Mouse (Mus musculus) NIH3T3 (cell line): ENCODE measurements around the gene C1s2.
"Not testable (repeated sequence)": the region's sequence is repeated elsewhere in the genome, so short reads cannot be mapped to it uniquely, and the experiment has no call there.

Experiments used
- DNase-seq: peaks from one replicate; pipeline ENCODE4 v3.0.0-alpha.2; 2012; ENCODE audit warnings: low read depth

Gene C1s2

DNA sequence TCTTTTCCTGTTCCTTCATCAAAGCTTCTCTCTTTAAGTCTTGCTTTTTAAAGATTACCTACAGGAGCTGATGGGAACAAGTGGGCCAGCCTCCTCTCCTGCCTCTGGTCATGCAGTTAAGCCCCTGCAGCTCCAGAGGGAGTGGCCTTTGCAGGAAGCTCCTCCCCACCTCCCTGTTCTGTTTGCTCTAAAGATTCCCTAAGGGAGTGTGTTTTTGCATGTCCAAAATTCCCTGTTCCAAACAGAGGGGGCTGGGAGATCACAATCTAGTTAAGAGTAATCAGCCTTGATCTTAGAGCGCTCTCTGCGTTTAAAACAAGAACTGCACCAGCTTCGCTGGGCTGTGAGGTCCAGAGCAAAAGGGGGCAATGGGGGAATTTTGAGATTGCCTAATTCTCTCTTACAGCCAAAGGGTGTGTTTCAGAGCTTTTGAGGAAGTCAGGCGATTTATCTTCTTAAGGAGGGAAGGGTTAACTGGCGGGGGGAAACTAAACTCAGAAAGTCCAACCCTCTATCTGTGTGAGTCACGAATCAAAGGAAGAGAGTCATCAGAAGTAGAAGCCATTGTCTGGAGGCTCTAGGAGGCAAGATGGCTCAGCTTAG lies 1.1 kb upstream of the C1s2 start:
- peak; percentile 49 for DNase-seq

DNA sequence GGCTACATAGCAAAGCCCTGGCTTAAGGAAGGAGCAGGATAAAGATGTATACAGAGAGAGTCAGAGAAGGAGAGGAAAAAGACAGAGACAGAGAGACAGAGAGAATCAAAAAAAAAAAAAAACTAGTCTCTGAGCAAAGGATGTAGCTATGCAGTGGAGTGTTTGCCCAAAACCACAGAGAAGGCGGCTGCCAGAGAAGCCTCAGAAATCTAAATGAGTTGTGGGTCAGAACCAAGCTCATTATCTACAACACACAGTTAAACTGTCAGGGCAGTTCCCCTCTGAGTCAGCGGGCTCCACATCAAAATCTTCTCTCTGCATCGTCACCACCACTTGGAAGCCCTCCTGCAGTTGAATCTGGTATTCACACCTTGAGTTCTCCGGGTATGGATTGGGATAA lies 5.1 kb downstream of the C1s2 start:
- DNase-seq, result peak; percentile 61

DNA sequence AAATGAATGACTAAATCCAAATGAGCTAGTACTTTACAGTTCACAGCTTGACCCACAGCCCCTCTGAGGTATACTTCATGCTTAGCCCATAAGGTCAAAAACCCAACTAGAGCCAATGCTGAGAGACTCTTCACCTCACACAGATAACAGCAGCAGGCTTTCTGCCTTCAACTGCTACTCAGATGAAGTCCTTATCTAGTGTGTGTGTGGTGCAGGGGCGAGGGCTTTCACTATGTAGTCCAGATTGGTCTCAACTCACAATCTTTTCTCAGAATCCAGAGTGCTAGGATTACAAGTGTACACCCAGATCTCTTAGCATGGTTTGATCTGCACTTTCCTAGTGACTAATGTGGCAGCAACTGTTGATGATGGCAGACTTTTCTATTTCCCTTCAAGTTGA lies 9.7 kb downstream of the C1s2 start:
- DNase-seq, result not testable (repeated sequence)

DNA sequence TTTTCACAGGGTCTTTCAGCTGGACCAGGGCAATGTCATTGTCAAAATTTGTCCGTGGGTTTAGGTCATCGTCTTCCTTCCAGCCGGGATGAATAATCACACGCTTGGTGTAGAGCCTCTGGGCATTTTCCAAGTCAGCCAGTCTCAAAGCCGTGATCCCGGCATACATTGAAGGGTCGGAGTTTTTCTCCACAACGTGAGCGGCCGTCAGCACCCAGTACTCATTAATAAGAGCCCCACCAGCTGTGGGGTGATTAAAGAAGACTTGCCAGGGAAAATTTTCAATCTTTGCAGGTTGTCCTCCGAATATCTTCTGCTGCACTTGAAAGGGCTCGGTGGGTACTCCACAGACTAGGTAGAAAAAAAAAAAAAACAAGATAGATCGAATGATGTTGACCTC lies 10.3 kb downstream of the C1s2 start:
- no peak for DNase-seq

DNA sequence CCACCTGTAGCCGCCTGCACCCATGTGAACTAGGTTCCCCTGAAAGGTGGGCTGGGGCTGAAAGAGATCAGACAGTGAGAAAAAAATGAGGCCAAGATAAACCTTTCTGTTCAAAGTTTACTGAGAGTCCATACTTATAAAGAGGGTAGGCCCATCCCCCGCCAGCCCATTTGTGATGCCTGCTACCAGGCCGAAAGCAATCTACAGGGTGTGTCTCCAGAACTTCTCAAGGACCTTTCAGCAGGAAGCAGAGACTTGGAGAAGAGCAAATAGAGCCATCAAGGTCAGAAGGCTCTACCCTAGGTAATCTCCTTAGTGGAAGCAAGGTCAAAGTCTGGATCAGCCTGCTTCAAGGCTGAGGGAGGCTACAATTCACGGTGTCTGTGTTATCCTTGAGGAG lies 33.9 kb downstream of the C1s2 start:
- no peak for DNase-seq

DNA sequence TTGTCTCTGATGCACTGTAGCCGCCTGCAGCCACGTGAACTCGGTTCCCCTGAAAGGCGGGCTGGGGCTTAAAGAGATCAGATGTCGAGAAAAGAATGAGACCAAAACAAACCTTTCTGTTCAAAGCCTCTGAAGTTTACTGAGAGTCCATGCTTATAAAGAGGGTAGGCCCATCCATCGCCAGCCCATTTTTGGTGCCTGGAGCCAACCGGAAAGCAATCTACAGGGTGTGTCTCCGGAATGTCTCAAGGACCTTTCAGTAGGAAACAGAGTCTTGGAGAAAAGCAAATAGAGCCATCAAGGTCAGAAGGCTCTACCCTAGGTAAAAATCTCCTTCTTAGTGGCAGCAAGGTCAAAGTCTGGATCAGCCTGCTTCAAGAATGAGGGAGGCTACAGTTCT lies 42.8 kb downstream of the C1s2 start:
- no peak for DNase-seq

DNA sequence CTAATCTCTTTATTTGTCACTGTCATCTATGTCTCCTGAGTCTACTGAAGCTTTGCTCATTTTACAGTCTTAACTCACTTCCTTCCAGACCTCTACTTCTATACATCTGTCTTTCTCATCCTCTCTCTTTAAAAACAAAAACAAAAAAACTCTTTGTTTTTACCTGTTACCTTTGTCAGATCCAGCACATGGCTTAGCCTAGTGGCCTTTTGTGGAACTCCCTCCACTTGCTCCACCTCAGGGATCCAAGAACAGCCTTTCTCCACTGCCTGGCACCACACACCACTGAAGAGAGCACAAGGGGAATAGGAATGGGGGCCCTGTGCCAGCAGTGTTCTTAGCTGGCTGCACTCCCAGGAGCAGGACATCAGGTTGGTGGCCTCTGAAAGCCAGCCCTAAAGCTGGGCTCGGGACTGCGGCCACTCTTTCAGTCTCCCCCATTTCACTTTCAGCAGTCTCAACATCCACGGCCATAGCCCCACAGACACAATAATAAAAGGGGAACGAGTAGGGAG lies 43.6 kb downstream of the C1s2 start:
- DNase-seq, result no peak

DNA sequence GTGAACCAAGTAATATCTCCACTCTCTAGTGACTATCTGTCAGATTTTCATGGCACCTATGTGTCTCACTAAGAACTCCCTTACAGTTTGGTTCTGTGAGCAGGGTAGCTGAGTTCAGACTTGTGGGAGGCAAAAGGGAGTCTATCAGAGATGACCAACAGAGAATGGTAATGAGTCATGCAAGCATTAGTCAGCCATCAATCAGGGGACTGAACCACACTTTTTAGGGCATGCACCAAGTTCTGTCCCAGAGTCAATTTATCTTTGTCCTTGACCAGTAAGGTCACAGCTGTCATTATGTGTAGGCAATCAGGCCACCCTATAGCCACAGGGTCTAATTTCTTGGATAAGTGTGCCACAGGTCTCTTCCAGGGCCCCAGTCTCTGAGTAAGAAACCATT lies 47.1 kb downstream of the C1s2 start:
- peak; percentile 60 for DNase-seq

DNA sequence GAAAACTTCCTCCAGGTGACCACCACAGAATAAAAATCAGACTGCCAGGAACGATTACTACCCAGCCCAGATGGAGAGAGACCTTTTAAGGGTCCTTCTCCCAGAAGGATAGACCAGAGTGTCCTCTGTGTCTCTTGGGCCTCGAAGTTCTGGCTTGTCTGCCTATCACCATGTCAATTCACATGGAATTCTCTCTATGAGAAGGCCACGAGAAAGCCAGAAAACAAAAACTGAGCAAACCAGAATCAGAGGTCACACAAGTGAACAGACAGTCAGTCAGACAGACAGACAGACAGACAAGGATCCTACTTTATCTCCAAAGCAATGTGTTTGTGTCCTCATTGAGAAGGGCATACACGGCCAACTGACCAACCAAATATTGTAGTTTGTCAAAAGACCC lies 49.6 kb downstream of the C1s2 start:
- no peak for DNase-seq

DNA sequence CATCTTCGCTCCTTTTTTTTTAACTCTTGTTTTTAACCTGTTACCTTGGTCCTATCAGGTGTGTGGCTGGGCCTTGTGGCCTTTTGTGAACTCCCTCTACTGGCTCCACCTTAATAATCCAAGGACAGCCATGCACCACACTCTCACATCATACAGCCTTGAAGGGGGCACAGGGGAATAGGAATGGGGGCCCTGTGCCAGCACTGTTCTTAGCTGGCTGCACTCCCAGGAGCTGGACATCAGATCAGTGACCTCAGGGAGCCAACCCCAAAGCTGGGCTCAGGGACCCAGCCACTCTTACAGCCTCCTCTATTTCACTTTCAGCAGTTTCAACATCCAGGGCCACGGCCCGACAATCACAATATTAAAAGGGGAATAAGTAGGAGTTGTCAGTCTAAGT lies 50.1 kb downstream of the C1s2 start:
- DNase-seq, result peak; percentile 19

DNA sequence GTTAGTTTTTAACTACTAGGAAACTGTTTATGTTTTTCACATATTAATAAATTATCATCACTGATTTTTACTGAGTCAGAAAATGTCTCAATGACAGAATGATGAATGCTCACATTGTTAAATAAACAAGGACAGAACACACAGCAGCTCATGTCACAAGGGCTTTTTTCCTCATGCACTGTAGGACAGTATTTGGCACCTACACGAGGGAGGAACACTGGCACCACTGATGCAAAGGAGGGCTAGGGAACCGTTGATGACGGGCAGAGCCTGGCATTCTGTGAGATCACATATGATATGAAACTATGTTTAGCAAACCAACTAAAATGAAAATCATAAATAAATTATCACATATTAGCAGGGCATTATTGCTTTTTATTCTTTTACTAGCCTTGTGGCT lies 51.0 kb downstream of the C1s2 start:
- DNase-seq, result no peak

DNA sequence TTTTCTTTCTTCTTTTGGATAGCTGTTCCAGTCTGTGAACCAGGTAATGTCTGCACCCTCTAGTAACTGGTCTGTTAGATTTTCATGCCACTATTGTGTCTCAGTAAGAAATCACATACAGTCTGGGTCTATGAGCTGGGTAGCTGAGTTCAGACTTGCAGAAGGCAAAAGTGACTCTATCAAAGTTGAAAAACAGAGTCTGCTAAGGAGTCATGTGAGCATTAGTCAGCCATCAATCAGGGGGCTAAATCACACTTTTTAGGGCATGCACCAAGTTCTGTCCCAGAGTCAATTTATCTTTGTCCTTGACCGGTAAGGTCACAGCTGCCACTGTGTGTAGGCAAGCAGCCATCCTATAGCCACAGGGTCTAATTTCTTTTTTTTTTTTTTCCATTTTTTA lies 53.7 kb downstream of the C1s2 start:
- peak; percentile 12 for DNase-seq

DNA sequence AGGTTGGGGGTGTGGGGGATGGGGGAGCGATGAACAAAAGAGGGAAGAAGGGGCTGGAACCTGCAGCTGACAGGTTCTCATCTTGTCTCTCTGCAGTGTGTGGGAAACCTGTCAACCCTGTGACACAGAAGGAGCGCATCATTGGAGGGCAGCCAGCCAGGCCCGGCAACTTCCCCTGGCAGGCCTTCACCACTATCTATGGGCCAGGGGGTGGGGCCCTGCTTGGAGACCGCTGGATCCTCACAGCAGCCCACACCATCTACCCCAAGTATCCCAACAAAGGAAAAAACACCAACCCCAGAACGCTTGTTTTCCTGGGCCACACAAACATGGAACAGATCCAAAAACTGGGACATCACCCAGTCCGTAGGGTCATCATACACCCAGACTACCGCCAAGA lies 55.7 kb downstream of the C1s2 start:
- DNase-seq, result not testable (repeated sequence)

DNA sequence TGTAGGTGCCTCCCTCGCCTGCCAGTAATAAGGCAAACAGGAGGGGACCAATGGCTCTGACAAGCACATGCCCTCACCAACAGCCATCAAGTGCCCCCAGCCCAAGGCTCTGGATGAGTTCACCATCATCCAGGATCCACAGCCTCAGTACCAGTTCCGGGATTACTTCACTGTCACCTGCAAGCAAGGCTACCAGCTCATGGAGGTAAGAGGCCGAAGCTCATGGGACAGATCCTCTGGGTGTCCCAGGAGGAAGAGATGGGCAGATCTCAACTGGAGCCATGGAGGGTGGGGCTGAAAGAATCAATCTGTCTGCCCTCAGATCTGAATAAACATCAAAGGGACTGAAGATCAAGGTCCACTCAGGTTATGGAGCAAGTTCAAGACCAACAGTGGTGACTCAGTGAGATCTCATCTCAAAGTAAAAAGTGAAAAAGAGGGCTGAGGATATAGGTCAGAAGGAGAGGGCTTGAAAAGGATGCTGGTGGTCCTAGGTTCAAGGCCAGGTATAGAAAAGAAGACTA lies 60.7 kb downstream of the C1s2 start:
- DNase-seq, result not testable (repeated sequence)
